Mouse (Mus musculus) urinary bladder, postnatal 10 days (tissue): ENCODE data around the gene Rp9.

ENCODE experiments used
- DNase-seq: peaks from one replicate; pipeline ENCODE4 v3.0.0; 2022; ENCODE audit warnings: low spot score

Gene Rp9

GRCm38 (mm10) chr9:22469643-22470042 is at the start of gene Rp9:
Gene Rp9, minus strand, starts transcription at chr9:22469743.
- no peak for DNase-seq

- no peak for DNase-seq
Measured at GRCm38 (mm10) chr9:22518394-22519041, 49.0 kb upstream of the Rp9 start.

- no peak for DNase-seq
Measured at GRCm38 (mm10) chr9:22515076-22515475, 45.5 kb upstream of the Rp9 start.

GRCm38 (mm10) chr9:22505574-22505973 is 36.0 kb upstream of the Rp9 start:
- DNase-seq, result no peak

- no peak for DNase-seq
Measured at GRCm38 (mm10) chr9:22503581-22503980, 34.0 kb upstream of the Rp9 start.

- no peak for DNase-seq
Measured at GRCm38 (mm10) chr9:22502972-22503371, 33.4 kb upstream of the Rp9 start.

GRCm38 (mm10) chr9:22497021-22497767 is 27.7 kb upstream of the Rp9 start:
- DNase-seq, result no peak

- DNase-seq, result no peak
Measured at GRCm38 (mm10) chr9:22495133-22495532, 25.6 kb upstream of the Rp9 start.

- DNase-seq, result no peak
Measured at GRCm38 (mm10) chr9:22494203-22494807, 24.8 kb upstream of the Rp9 start.

- DNase-seq, result no peak
Measured at GRCm38 (mm10) chr9:22488963-22489362, 19.4 kb upstream of the Rp9 start.

GRCm38 (mm10) chr9:22486211-22486610 is 16.7 kb upstream of the Rp9 start:
- DNase-seq, result no peak

- no peak for DNase-seq
Measured at GRCm38 (mm10) chr9:22484562-22485308, 15.2 kb upstream of the Rp9 start.

- DNase-seq, result no peak
Measured at GRCm38 (mm10) chr9:22483866-22484561, 14.5 kb upstream of the Rp9 start.

- no peak for DNase-seq
Measured at GRCm38 (mm10) chr9:22478946-22479345, 9.4 kb upstream of the Rp9 start.

GRCm38 (mm10) chr9:22476265-22476664 is 6.7 kb upstream of the Rp9 start:
- no peak for DNase-seq

GRCm38 (mm10) chr9:22475424-22475868 is 5.9 kb upstream of the Rp9 start, which contains the start of gene Bbs9:
Gene Bbs9, plus strand, starts transcription at chr9:22475715.
- peak; percentile 61 for DNase-seq

GRCm38 (mm10) chr9:22468899-22469259 is 664 bp downstream of the Rp9 start:
- no peak for DNase-seq

GRCm38 (mm10) chr9:22468170-22468898 is 1.2 kb downstream of the Rp9 start:
- DNase-seq, result no peak

- no peak for DNase-seq
Measured at GRCm38 (mm10) chr9:22467371-22468169, 2.0 kb downstream of the Rp9 start.

- no peak for DNase-seq
Measured at GRCm38 (mm10) chr9:22466212-22466611, 3.3 kb downstream of the Rp9 start.
